Mouse (Mus musculus) hindbrain, embryonic 16.5 days (tissue): ENCODE data around the gene Slc30a7. TPM values are rescaled to one million over a fixed set of nuclear protein-coding genes. Genes with fewer than 3 reads are reported as not detected.

Experiments
- ATAC-seq: fragments of 200-750 bp; cut with Nextera tagmentation; 2 replicates; pipeline ENCODE4 v1.8.0; 2017; ENCODE audit warnings: moderate TSS enrichment, moderate library complexity
- H3K27ac ChIP-seq: fragments of 300-500 bp; sonication (generic); 2 replicates; pipeline ENCODE4 v1.5.1; 2014; ENCODE audit warnings: low read depth, mild to moderate bottlenecking, control low read depth, low read length, moderate library complexity
- H3K27me3 ChIP-seq: fragments of 300-500 bp; sonication (generic); replicated peaks from 2 replicates; pipeline ENCODE4 v1.6.1; 2014; ENCODE audit warnings: low read length; ENCODE audit not compliant: control insufficient read depth, insufficient read depth
- H3K36me3 ChIP-seq: fragments of 300-500 bp; sonication (generic); 2 replicates; pipeline ENCODE4 v1.6.1; 2014; ENCODE audit warnings: mild to moderate bottlenecking, low read length, moderate library complexity, mixed read lengths; ENCODE audit not compliant: control insufficient read depth, insufficient read depth
- H3K4me1 ChIP-seq: fragments of 300-500 bp; sonication (generic); 2 replicates; pipeline ENCODE4 v1.6.1; 2014; ENCODE audit warnings: low read depth, low read length; ENCODE audit not compliant: control insufficient read depth, insufficient read depth
- H3K4me2 ChIP-seq: fragments of 300-500 bp; sonication (generic); 2 replicates; pipeline ENCODE4 v1.6.1; 2014; ENCODE audit warnings: mild to moderate bottlenecking, low read length, control low read depth, moderate library complexity
- H3K4me3 ChIP-seq: fragments of 300-500 bp; sonication (generic); 2 replicates; pipeline ENCODE4 v1.5.1; 2014; ENCODE audit warnings: mild to moderate bottlenecking, low read length, control low read depth, moderate library complexity
- H3K9ac ChIP-seq: fragments of 300-500 bp; sonication (generic); 2 replicates; pipeline ENCODE4 v1.6.1; 2014; ENCODE audit warnings: low read depth, mild to moderate bottlenecking, control low read depth, low read length, moderate library complexity
- H3K9me3 ChIP-seq: fragments of 300-500 bp; sonication (generic); 2 replicates; pipeline ENCODE4 v1.6.1; 2014; ENCODE audit warnings: mild to moderate bottlenecking, low read length, moderate library complexity; ENCODE audit not compliant: control insufficient read depth
- WGBS: fragments of 180-500 bp; shearing (Covaris S2); extraction: QIAGEN DNeasy Blood & Tissue Kit; methylation state at CpG from one replicate; pipeline ENCODE4 v1.1.7; 2014; 5-methylcytosine and 5-hydroxymethylcytosine counted together
- polyA plus RNA-seq: library from polyadenylated mRNA; unstranded; fragments of >200 nt; fragmentation: Nextera tagmentation; extraction: Ambion mirVana; gene quantifications from 2 replicates; pipeline ENCODE4 v1.2.1, GENCODE M21; 2015

Slc30a7 gene
- polyA plus RNA-seq, 1 experiment from 2014 or later: 16.0 TPM

DNA sequence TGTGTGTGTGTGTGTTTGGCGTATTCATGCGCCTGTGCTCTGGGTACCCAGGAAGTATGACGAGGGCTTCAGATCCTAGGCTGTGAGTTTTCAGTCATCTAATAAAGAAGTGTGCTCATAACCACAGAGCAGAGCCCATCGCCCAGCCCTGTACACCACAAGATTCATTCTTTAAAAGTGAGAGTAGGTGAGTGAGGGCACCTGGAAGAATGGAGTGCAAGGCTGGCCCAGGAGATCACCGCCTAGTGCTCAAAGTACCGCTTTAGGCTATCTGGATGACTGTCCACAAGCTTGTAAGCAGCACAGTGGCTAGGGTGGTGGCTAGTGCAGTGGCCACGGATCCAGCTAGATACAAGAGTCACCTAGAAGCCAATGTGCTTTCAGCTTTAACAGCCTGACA, 50.0 kb downstream of the Slc30a7 start:
- no peak overlapping the region for H3K4me2 ChIP-seq
- H3K9me3 ChIP-seq: no peaks in the 10 kb centered on the region
- H3K4me1 ChIP-seq: no peaks in the 10 kb centered on the region
- H3K9ac ChIP-seq: no peak overlapping the region
- H3K36me3 ChIP-seq: peaks cover 15% of the 10 kb centered on the region
- H3K4me3 ChIP-seq: no peak overlapping the region
- 95% methylated on average over 7 of the region's 7 CpGs for WGBS
- no peaks in the 10 kb centered on the region for H3K27me3 ChIP-seq
- no peak overlapping the region for H3K27ac ChIP-seq
- no peak for ATAC-seq

DNA sequence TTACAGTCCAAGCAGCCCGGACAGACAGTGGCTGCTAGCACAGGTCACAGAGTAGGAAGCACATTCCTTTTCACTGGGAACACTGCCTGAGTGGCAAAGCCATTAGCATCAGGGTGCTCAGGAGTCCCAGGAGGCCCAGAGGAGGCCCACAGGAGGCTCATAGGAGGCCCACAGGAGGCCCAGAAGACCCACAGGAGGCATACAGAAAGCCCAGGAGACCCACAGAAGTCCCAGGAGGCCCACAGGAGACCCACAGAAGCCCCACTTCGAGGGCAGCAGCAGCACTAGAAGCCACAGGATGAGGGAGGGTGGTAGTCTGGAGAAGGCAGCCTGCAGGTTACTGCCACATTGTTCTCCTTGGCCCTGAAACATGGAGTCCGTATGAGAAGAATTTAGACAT, 54.1 kb downstream of the Slc30a7 start:
- Histone ChIP-seq H3K9me3 (no peaks in the 10 kb centered on the region), H3K27ac (no peak overlapping the region), H3K27me3 (no peaks in the 10 kb centered on the region), H3K4me2 (no peak overlapping the region), H3K4me3 (no peak overlapping the region), H3K4me1 (no peaks in the 10 kb centered on the region), H3K36me3 (peaks cover 11% of the 10 kb centered on the region), H3K9ac (no peak overlapping the region)
- ATAC-seq: no peak
- WGBS: 80% methylated on average over 3 of the region's 3 CpGs

DNA sequence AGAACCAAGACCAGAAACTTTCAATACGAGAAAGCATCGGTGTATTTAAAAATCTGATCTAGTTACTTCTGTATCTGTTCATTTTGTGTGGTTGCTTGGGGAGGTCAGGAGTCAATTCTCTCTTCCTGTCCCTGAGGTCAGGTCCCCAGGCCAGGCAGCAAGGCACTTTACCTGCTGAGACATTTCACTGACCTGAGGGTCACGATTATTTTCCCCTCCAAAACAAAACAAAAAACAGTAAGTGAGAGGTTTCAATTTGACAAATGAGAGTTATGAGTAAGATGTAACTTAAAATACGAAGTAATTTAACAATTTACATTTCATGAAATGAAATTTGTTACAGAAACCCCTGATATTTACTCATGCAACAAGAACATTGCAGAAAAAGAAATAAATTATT, 54.9 kb downstream of the Slc30a7 start:
- no peaks in the 10 kb centered on the region for H3K9me3 ChIP-seq
- no peaks in the 10 kb centered on the region for H3K4me1 ChIP-seq
- ATAC-seq: no peak
- no peak overlapping the region for H3K27ac ChIP-seq
- peaks cover 11% of the 10 kb centered on the region for H3K36me3 ChIP-seq
- H3K9ac ChIP-seq: no peak overlapping the region
- H3K27me3 ChIP-seq: no peaks in the 10 kb centered on the region
- WGBS: 85% methylated on average over 4 of the region's 4 CpGs
- no peak overlapping the region for H3K4me2 ChIP-seq
- H3K4me3 ChIP-seq: no peak overlapping the region

DNA sequence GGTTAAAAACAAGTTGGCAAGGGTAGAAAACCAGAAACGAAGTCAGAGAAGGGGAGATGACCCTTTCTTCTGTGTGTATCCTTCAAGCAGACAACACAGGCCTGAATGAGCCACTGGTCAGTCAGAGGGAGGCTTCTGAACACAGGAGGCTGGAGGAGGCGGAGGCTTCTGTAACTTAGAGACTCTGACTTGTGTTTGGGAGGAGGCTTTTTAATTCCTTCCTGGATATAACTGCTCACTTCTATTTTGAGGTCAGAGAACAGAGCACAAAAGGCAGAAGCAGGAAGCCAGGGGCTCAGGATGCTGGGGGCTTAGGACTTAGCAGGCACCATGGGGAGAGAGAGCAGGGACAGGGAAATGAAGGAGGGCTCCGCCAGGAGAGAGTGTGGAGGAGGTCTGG, 56.0 kb downstream of the Slc30a7 start:
- no peak overlapping the region for H3K27ac ChIP-seq
- peaks cover 11% of the 10 kb centered on the region for H3K36me3 ChIP-seq
- no peaks in the 10 kb centered on the region for H3K27me3 ChIP-seq
- 71% methylated on average over 3 of the region's 3 CpGs for WGBS
- H3K9ac ChIP-seq: no peak overlapping the region
- no peak for ATAC-seq
- no peaks in the 10 kb centered on the region for H3K4me1 ChIP-seq
- H3K9me3 ChIP-seq: no peaks in the 10 kb centered on the region
- H3K4me3 ChIP-seq: no peak overlapping the region
- no peak overlapping the region for H3K4me2 ChIP-seq

DNA sequence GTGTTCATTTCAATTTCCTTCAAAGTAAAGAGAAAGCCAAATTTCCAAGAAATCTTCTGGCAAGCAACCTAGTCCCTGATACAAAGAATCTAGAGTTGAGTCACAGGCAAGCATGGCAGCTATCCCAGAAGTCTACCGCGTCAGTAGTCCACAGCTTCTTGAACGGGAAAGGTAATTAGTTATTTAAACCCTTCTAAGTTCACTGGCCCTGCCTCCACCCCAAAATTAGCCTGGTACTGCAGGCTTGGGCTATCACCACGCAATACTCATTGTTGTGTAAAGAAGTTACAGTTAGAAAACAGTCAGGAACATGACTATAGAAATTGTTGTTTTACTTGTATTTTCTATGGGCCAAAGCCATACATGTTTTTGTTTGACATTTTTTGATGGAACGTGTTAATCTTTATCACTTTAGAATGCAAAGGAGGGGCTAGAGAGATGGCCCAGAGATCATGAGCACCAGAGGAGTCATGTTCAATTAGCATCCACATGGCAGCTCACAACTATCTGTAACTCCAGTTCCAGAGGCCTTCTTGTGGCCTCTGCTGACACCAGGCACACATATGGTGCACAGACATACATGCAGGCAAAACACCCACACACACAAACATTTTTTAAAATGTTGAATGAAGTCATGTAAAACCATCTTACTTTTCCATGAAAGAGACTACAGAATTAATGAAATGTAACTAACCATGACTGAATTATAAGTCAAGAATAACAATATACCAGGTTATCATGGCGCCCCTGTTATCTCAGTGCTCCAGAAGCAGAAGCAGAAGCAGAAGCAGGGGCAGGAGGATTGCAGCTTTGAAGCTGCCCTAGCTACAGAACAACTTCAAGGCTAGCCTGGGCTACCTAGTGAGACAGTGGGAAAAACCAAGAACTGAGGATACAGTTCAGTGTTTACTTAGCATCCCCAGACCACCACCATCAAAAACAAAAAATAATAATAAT, 57.0 kb downstream of the Slc30a7 start:
- peaks cover 6% of the 10 kb centered on the region for H3K36me3 ChIP-seq
- no peak overlapping the region for H3K4me3 ChIP-seq
- H3K27me3 ChIP-seq: no peaks in the 10 kb centered on the region
- no peaks in the 10 kb centered on the region for H3K9me3 ChIP-seq
- H3K9ac ChIP-seq: no peak overlapping the region
- 73% methylated on average over 6 of the region's 6 CpGs for WGBS
- no peak overlapping the region for H3K27ac ChIP-seq
- H3K4me1 ChIP-seq: no peaks in the 10 kb centered on the region
- ATAC-seq: peak; percentile 41; the same call in 1 of the 2 replicates
- no peak overlapping the region for H3K4me2 ChIP-seq

DNA sequence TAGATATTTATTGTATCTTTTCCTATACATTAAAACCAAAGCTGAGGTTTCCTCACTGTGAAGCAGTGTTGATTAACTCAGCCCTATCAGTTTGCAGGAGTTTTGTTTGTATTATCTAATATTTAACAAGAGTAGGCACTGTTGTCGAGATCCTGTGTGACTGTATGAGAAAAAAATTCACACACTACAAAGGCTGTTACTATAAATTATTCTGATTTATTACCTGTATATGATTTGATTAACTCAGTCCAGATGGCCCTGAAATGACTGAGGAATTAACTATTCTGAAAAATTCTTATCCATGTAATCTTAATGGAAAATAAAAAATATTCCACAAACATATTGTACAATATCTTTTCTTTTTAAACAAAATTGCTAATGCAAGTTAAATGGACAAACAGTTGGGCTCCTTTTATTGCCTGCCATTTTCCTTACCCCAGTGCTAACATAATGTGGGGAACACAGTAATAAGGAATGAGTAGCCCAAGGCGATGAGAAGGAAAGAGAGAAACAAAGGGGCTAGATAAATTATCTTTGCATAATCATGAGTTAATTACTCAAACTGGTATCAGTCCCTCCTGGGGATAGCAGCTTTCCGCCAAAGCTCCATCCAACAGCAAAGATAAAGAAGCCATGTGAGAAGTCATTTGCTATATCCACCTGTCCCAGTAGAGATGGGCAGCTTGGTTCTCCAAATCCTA, 57.8 kb downstream of the Slc30a7 start:
- no peaks in the 10 kb centered on the region for H3K9me3 ChIP-seq
- H3K4me2 ChIP-seq: no peak overlapping the region
- WGBS: 50% methylated on average over 3 of the region's 3 CpGs
- no peak overlapping the region for H3K4me3 ChIP-seq
- no peaks in the 10 kb centered on the region for H3K4me1 ChIP-seq
- no peak overlapping the region for H3K27ac ChIP-seq
- H3K9ac ChIP-seq: no peak overlapping the region
- peak; percentile 76 for ATAC-seq
- H3K27me3 ChIP-seq: no peaks in the 10 kb centered on the region
- peaks cover 6% of the 10 kb centered on the region for H3K36me3 ChIP-seq

DNA sequence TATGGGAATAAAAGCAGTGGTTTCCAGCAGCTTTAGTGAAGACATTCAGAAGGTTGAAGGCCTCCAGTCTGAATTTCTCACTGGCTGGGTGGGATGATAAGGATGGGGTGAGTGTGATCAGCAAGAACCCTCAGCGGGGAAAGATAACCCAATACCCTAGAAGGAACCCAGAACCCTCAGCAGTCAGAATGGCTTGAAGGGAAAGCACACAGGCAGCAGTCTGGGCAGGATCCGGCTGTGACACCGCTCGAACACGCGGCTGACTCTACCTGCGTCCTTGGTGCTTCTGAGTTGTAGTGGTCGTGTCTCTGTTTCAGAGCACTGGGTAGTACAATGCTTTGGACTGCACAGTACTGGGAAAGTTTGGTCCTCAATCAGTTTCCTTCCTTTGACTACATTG, 60.9 kb downstream of the Slc30a7 start:
- H3K9me3 ChIP-seq: no peaks in the 10 kb centered on the region
- WGBS: 97% methylated on average over 8 of the region's 8 CpGs
- H3K9ac ChIP-seq: no peak overlapping the region
- H3K4me1 ChIP-seq: no peaks in the 10 kb centered on the region
- no peaks in the 10 kb centered on the region for H3K27me3 ChIP-seq
- no peak overlapping the region for H3K4me2 ChIP-seq
- no peak overlapping the region for H3K4me3 ChIP-seq
- H3K36me3 ChIP-seq: peaks cover 5% of the 10 kb centered on the region; the same call in 1 of the 2 replicates
- H3K27ac ChIP-seq: no peak overlapping the region
- ATAC-seq: no peak

DNA sequence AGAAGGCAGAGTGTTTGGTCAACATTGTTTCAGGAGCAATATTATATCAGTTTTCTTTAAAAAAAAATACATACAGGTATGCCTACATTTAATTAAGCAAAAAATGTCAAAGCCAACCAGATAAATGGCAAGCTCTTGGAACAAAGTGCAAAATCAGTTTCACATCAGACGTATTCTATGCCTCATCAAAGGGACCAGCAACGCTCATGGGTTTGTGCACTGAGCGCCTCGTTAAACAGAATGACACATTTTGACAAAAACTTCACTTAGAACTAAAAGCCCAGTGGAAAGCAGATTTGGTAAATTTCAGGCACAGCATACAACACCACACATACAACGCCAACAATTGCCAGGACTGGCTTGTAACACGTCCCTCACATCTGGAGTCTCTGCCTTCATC, 62.8 kb downstream of the Slc30a7 start:
- no peaks in the 10 kb centered on the region for H3K27me3 ChIP-seq
- peaks cover 7% of the 10 kb centered on the region; the same call in 1 of the 2 replicates for H3K36me3 ChIP-seq
- no peak overlapping the region for H3K4me2 ChIP-seq
- H3K9me3 ChIP-seq: no peaks in the 10 kb centered on the region
- no peak overlapping the region for H3K4me3 ChIP-seq
- 88% methylated on average over 6 of the region's 6 CpGs for whole genome bisulfite sequencing
- H3K4me1 ChIP-seq: no peaks in the 10 kb centered on the region
- ATAC-seq: no peak
- H3K27ac ChIP-seq: no peak overlapping the region
- no peak overlapping the region for H3K9ac ChIP-seq

DNA sequence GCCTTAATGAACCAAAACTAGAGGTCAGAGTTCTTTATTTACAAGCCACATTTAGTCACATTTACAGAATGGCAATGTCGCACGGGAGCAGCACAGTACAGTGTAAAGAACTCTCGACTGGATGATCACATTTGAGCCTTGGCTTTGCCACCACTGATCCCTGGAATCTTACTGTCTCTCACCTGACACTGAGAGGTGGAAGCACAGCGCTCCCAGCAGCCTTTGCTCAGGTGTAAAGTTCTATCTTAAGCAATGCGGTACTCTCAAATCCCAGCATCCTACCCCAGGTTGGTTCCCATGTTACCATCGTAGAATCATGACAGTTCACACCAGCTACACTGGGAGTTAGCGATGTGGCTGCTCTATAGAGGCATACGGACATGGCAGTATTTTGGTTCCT, 65.7 kb downstream of the Slc30a7 start:
- Histone ChIP-seq H3K27ac (no peak overlapping the region), H3K36me3 (peaks cover 7% of the 10 kb centered on the region; the same call in 1 of the 2 replicates), H3K4me3 (no peak overlapping the region), H3K4me2 (no peak overlapping the region), H3K9me3 (no peaks in the 10 kb centered on the region), H3K27me3 (no peaks in the 10 kb centered on the region), H3K9ac (no peak overlapping the region), H3K4me1 (no peaks in the 10 kb centered on the region)
- no peak for ATAC-seq
- 92% methylated on average over 8 of the region's 8 CpGs for WGBS
